In the genomic region with DNA sequence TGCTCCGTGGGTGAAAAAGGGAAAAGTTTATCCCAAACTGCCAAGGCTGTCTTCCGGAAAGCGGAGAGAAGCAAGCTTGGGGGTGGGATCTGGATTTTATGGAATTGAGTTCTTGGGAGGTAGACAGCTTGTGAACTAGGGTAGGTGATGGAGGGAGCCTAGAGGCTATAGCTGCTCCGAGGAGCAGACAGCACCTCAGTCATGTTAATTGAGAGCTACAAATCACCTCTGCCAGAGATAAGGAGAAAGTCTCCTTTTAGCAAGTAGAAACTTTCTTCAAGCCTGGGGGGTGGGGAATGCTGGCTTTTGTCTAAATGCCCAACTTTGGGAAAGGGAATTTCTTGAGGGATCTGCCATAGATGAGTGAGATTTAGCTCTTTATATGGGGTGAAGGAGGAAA, we compare ENCODE assay signal across 23 mouse cellular contexts. TPM values are rescaled to one million over a fixed set of nuclear protein-coding genes. Genes with fewer than 3 reads are reported as not detected.
A peak's percentile ranks its signal among the peaks of the same experiment; 100 is the strongest.
DNase-seq lines count a peak whose midpoint lies in the region; ATAC-seq lines count a peak whose summit lies in the region.
"Had no signal": no experiment of that assay in that cellular context is flagged by ENCODE, and none has a peak within 500 bp of the region (broad histone marks: within the 10 kb centered on the region; RNA-seq: fewer than 3 reads in every experiment).

No protein-coding gene starts in this region.

- no peaks in the 10 kb centered on the region for H3K4me1 ChIP-seq in kidney, embryonic 16.5 days (ENCODE audit: insufficient read depth, low read length)
- H3K4me1 ChIP-seq: embryonic facial prominence, embryonic 12.5 days; forebrain, embryonic 13.5 days; forebrain, embryonic 15.5 days had no signal

- H3K9ac ChIP-seq in kidney, embryonic 16.5 days (replicated peaks; ENCODE audit: low read length): no peak overlapping the region
- H3K9ac ChIP-seq: embryonic facial prominence, embryonic 12.5 days; forebrain, embryonic 13.5 days; forebrain, embryonic 15.5 days; forebrain, postnatal 0 days had no signal

- no peak overlapping the region for H3K27ac ChIP-seq in kidney, embryonic 16.5 days (ENCODE audit: low read length)
- H3K27ac ChIP-seq: embryonic facial prominence, embryonic 10.5 days; embryonic facial prominence, embryonic 12.5 days; forebrain, embryonic 13.5 days; forebrain, embryonic 15.5 days had no signal

- H3K27me3 ChIP-seq in kidney, embryonic 16.5 days (ENCODE audit: insufficient read depth, low read length): no peaks in the 10 kb centered on the region
- H3K27me3 ChIP-seq: embryonic facial prominence, embryonic 12.5 days; forebrain, embryonic 13.5 days; forebrain, embryonic 15.5 days; Patski had no signal

- ATAC-seq in frontal cortex, adult (ENCODE audit: low TSS enrichment): peak; percentile 63
- ATAC-seq in kidney, embryonic 16.5 days (ENCODE audit: low FRiP score, low TSS enrichment): no peak
- ATAC-seq: activated CD4-positive, CD25-positive, alpha-beta regulatory T cell, adult 4 months; CD4-positive, CD25-positive, alpha-beta regulatory T cell, adult 4 months; forebrain, embryonic 13.5 days; forebrain, embryonic 15.5 days; Patski had no signal

- no peak overlapping the region for H3K4me3 ChIP-seq in kidney, embryonic 16.5 days (ENCODE audit: low read length)
- H3K4me3 ChIP-seq: embryonic facial prominence, embryonic 10.5 days; embryonic facial prominence, embryonic 12.5 days; forebrain, embryonic 13.5 days; forebrain, embryonic 15.5 days had no signal

- 21% methylated on average over 4 of the region's 4 CpGs for WGBS in kidney, embryonic 16.5 days

- no peak for DNase-seq in frontal cortex, postnatal 10 days (ENCODE audit: low spot score in 2 of 2)
- DNase-seq in kidney, adult 18-20 months: no peak
- DNase-seq in liver: no peak
- DNase-seq: adrenal gland, adult 8-10 months; adrenal gland, postnatal 14 days; adrenal gland, postnatal 36 days; B cell, adult 2 months; cerebellum, adult 11-12 months; cerebellum, adult 2 months; cerebellum, adult 9-10 months; cerebellum, postnatal 10 days; cerebellum, postnatal 25 days; forebrain, postnatal 0 days had no signal

- H3K9me3 ChIP-seq in kidney, embryonic 16.5 days (ENCODE audit: low read length): no peaks in the 10 kb centered on the region
- H3K9me3 ChIP-seq: embryonic facial prominence, embryonic 10.5 days; embryonic facial prominence, embryonic 12.5 days; forebrain, embryonic 13.5 days; forebrain, embryonic 15.5 days; G1E had no signal

- H3K4me2 ChIP-seq in kidney, embryonic 16.5 days (replicated peaks; ENCODE audit: low read depth, low read length): peak overlapping the region; percentile 18; the same call in 1 of the 2 replicates
- H3K4me2 ChIP-seq: embryonic facial prominence, embryonic 12.5 days; forebrain, embryonic 13.5 days; forebrain, embryonic 15.5 days had no signal

- H3K36me3 ChIP-seq in kidney, embryonic 16.5 days (ENCODE audit: insufficient read depth, low read length): no peaks in the 10 kb centered on the region
- H3K36me3 ChIP-seq: embryonic facial prominence, embryonic 10.5 days; embryonic facial prominence, embryonic 12.5 days; forebrain, embryonic 15.5 days; G1E had no signal

RNA-seq across cellular contexts. Expression of a gene that starts 10.0 kb away (rescaled TPM):
- 2.3 TPM in 2 replicates for polyA plus RNA-seq in kidney, embryonic 16.5 days (2015; fragmentation: Nextera tagmentation; extraction: Ambion mirVana)
- polyA plus RNA-seq: G1E had no signal

RNA-seq across cellular contexts. Expression of a gene that starts 10.9 kb away (rescaled TPM):
- 0.86 and 1.7 TPM in 2 replicates for polyA plus RNA-seq in kidney, embryonic 16.5 days (2015; fragmentation: Nextera tagmentation; extraction: Ambion mirVana)
- polyA plus RNA-seq: activated CD4-positive, CD25-positive, alpha-beta regulatory T cell, adult 4 months; CD4-positive, CD25-positive, alpha-beta regulatory T cell, adult 4 months; G1E had no signal
